Mouse (Mus musculus): Measurements from ENCODE around the gene Pola1. TPM values are rescaled to one million over a fixed set of nuclear protein-coding genes. Genes with fewer than 3 reads are reported as not detected.
A peak's percentile ranks its signal among the peaks of the same experiment; 100 is the strongest.

The Pola1 gene
- polyA plus RNA-seq, 1 experiment from 2014 or later: 12.7 TPM

DNA sequence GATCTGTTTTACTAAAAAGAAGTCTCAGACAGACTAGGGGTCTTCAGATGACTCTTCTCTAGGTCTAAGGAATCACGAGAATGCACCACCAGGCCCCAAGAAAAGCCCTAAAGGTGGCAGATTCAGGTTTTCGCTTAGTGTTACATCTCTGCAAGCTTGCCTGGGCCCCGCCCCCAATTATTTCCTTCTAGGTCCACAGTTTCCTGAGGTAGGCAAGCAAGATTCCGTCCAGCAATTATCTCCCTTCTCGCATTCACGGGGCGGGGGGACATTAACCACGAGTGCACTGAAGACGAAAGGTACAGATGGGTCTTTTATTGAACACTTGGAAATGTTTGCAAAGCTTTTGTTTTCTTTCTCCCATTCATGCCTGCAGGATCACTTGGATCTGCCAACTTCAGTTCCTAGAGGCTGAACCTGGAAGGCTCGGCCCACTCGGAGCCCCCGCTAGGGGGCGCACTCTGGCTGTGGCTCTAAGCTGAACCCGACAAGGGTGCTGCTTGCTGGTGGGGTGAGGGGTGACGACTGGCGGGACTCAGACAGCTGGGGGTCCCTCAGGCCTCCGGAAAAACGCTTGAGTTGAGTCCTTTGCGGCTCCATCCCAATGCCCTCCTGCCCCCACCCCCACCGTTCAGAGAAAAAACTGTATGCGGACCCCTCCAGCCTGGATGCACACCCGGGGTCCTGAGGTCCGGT, 350.8 kb downstream of the Pola1 start:
- no peak overlapping the region for H3K9ac ChIP-seq
- 21% methylated on average over 23 of the region's 23 CpGs for WGBS
- no peaks in the 10 kb centered on the region for H3K9me3 ChIP-seq
- H3K36me3 ChIP-seq: no peaks in the 10 kb centered on the region
- H3K4me3 ChIP-seq: no peak overlapping the region
- H3K27ac ChIP-seq: no peak overlapping the region
- peak overlapping the region; percentile 36 for H3K4me2 ChIP-seq (replicated peaks)
- ATAC-seq (ENCODE audit: low FRiP score, low read depth): peak; percentile 63
- no peaks in the 10 kb centered on the region for H3K4me1 ChIP-seq
- peaks cover 46% of the 10 kb centered on the region for H3K27me3 ChIP-seq (replicated peaks)

DNA sequence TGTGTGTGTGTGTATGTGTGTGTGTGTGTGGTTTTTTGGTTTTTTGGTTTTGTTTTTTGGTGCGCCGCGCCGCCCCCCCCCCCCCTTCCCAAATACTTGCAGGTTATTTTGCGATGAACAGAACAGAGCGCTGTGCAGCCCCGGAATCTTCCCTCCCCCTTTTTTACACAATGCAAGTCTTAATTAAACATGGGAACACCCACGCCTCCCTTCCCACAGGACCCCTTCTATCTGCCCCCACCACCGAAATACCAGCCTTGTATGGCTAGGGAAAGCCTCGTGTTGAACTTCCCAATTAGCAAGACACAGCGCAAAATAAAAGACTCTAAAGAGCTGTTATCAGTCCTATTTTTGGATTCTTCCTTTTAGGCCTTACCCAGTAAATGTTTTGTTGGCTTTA, 352.0 kb downstream of the Pola1 start:
- Histone ChIP-seq H3K4me1 (no peaks in the 10 kb centered on the region), H3K27me3 (replicated peaks) (peaks cover 35% of the 10 kb centered on the region), H3K9me3 (no peaks in the 10 kb centered on the region), H3K9ac (no peak overlapping the region), H3K27ac (no peak overlapping the region), H3K4me2 (replicated peaks) (no peak overlapping the region), H3K4me3 (no peak overlapping the region), H3K36me3 (no peaks in the 10 kb centered on the region)
- ATAC-seq (ENCODE audit: low FRiP score, low read depth): no peak
- WGBS: 29% methylated on average over 5 of the region's 11 CpGs

DNA sequence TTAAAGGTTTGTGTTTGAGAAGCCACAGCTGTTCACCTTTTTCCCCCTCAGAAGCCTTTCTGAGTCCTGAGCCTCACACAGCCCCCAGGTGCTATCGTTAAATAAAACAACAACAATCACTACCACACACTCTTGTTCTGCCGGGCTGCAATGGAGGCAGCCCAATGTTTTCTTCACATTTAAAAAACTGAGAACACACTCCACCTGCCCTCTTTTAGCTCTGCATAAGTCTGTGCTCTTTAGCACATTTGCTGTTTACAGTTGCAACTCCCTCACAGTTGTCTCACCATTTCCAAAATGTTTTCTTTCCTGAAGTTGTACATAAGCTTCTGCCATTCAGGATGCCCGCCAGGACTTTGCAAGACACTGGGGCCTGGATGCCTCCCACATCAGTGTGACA, 356.3 kb downstream of the Pola1 start:
- no peak overlapping the region for H3K9ac ChIP-seq
- 49% methylated on average over 3 of the region's 3 CpGs for WGBS

More for the DNA sequence above, 356.3 kb downstream of the Pola1 start:
- H3K27ac ChIP-seq: no peak overlapping the region
- peaks cover 4% of the 10 kb centered on the region for H3K27me3 ChIP-seq (replicated peaks)
- no peaks in the 10 kb centered on the region for H3K4me1 ChIP-seq
- no peaks in the 10 kb centered on the region for H3K36me3 ChIP-seq
- no peak overlapping the region for H3K4me2 ChIP-seq (replicated peaks)
- H3K9me3 ChIP-seq: no peaks in the 10 kb centered on the region
- no peak overlapping the region for H3K4me3 ChIP-seq
- no peak for ATAC-seq (ENCODE audit: low FRiP score, low read depth)

Other genes with a start within 250 kb of the Pola1 start
- gene Pcyt1b, start 22.7 kb upstream of the Pola1 start, polyA plus RNA-seq (2016; fragmentation: Nextera tagmentation; extraction: Ambion mirVana): 16.4 and 18.6 TPM in 2 replicates
- 42.6 and 43.6 TPM in 2 replicates for gene Pdk3, start 200.0 kb upstream of the Pola1 start, polyA plus RNA-seq (2016; fragmentation: Nextera tagmentation; extraction: Ambion mirVana)